Mouse (Mus musculus): ENCODE measurements around the gene Pkp4. TPM values are rescaled to one million over a fixed set of nuclear protein-coding genes. Genes with fewer than 3 reads are reported as not detected.

Pkp4 gene
- polyA plus RNA-seq, 1 experiment, result 203 TPM

GRCm38 (mm10) chr2:59161441-59162284 is 1.0 kb downstream of the Pkp4 start:
- peak; percentile 84 to 86 for DNase-seq
- under 1% methylated on average over 74 of the region's 74 CpGs for WGBS
- Histone ChIP-seq H3K27ac (ENCODE audit: insufficient read depth, low read length) (peak overlapping the region; percentile 71), H3K4me1 (ENCODE audit: control insufficient read depth, insufficient read depth, low read length) (peaks cover 6% of the 10 kb centered on the region; the same call in 1 of the 2 replicates), H3K27me3 (ENCODE audit: control insufficient read depth, insufficient read depth, low read length) (no peaks in the 10 kb centered on the region), H3K4me3 (replicated peaks; ENCODE audit: insufficient read depth, low read depth, low read length) (peak overlapping the region; percentile 81)
- TF ChIP-seq CTCF (IDR thresholded peaks at IDR 0.05; ENCODE audit: borderline replicate concordance, insufficient read depth, low read depth, low read length) (peak; percentile 32; the same call in 1 of the 2 replicates), POLR2A (IDR thresholded peaks at IDR 0.05; ENCODE audit: borderline replicate concordance, insufficient read depth, low read length) (0 out of 2 replicates have a peak, but pooled peaks have one; percentile 31)

- Histone ChIP-seq H3K4me3 (replicated peaks; ENCODE audit: insufficient read depth, low read depth, low read length) (peak overlapping the region; percentile 81), H3K4me1 (ENCODE audit: control insufficient read depth, insufficient read depth, low read length) (peaks cover 6% of the 10 kb centered on the region; the same call in 1 of the 2 replicates), H3K27me3 (ENCODE audit: control insufficient read depth, insufficient read depth, low read length) (no peaks in the 10 kb centered on the region), H3K27ac (ENCODE audit: insufficient read depth, low read length) (peak overlapping the region; percentile 20; the same call in 1 of the 2 replicates)
- TF ChIP-seq POLR2A (IDR thresholded peaks at IDR 0.05; ENCODE audit: borderline replicate concordance, insufficient read depth, low read length), result no peak
- TF ChIP-seq CTCF (IDR thresholded peaks at IDR 0.05; ENCODE audit: borderline replicate concordance, insufficient read depth, low read depth, low read length), result no peak
- 4% methylated on average over 8 of the region's 8 CpGs for WGBS
- peak in 1 of 2 experiments; percentile 32 for DNase-seq
Observed at GRCm38 (mm10) chr2:59162285-59162600, 1.6 kb downstream of the Pkp4 start.

GRCm38 (mm10) chr2:59166976-59167375 is 6.3 kb downstream of the Pkp4 start:
- TF ChIP-seq POLR2A (IDR thresholded peaks at IDR 0.05; ENCODE audit: borderline replicate concordance, insufficient read depth, low read length) (no peak), CTCF (IDR thresholded peaks at IDR 0.05; ENCODE audit: borderline replicate concordance, insufficient read depth, low read depth, low read length) (no peak)
- H3K4me3 ChIP-seq (replicated peaks; ENCODE audit: insufficient read depth, low read depth, low read length), result no peak overlapping the region
- no peaks in the 10 kb centered on the region for H3K27me3 ChIP-seq (ENCODE audit: control insufficient read depth, insufficient read depth, low read length)
- WGBS, result 83% methylated on average over 4 of the region's 4 CpGs
- DNase-seq, result no peak
- H3K4me1 ChIP-seq (ENCODE audit: control insufficient read depth, insufficient read depth, low read length), result peaks cover 11% of the 10 kb centered on the region; the same call in 1 of the 2 replicates
- H3K27ac ChIP-seq (ENCODE audit: insufficient read depth, low read length), result no peak overlapping the region

- 31% methylated on average over 4 of the region's 4 CpGs for WGBS
- H3K4me3 ChIP-seq (replicated peaks; ENCODE audit: insufficient read depth, low read depth, low read length), result no peak overlapping the region
- peak; percentile 50 to 64 for DNase-seq
- H3K27ac ChIP-seq (ENCODE audit: insufficient read depth, low read length), result no peak overlapping the region
- peaks cover 11% of the 10 kb centered on the region; the same call in 1 of the 2 replicates for H3K4me1 ChIP-seq (ENCODE audit: control insufficient read depth, insufficient read depth, low read length)
- TF ChIP-seq POLR2A (IDR thresholded peaks at IDR 0.05; ENCODE audit: borderline replicate concordance, insufficient read depth, low read length) (no peak), CTCF (IDR thresholded peaks at IDR 0.05; ENCODE audit: borderline replicate concordance, insufficient read depth, low read depth, low read length) (no peak)
- H3K27me3 ChIP-seq (ENCODE audit: control insufficient read depth, insufficient read depth, low read length), result no peaks in the 10 kb centered on the region
Observed at GRCm38 (mm10) chr2:59167830-59168229, 7.2 kb downstream of the Pkp4 start.

- Histone ChIP-seq H3K4me1 (ENCODE audit: control insufficient read depth, insufficient read depth, low read length) (peaks cover 5% of the 10 kb centered on the region), H3K27me3 (ENCODE audit: control insufficient read depth, insufficient read depth, low read length) (no peaks in the 10 kb centered on the region), H3K27ac (ENCODE audit: insufficient read depth, low read length) (no peak overlapping the region), H3K4me3 (replicated peaks; ENCODE audit: insufficient read depth, low read depth, low read length) (no peak overlapping the region)
- no peak for TF ChIP-seq POLR2A (IDR thresholded peaks at IDR 0.05; ENCODE audit: borderline replicate concordance, insufficient read depth, low read length)
- no peak; the same call in 1 of the 2 replicates for TF ChIP-seq CTCF (IDR thresholded peaks at IDR 0.05; ENCODE audit: borderline replicate concordance, insufficient read depth, low read depth, low read length)
- DNase-seq, result peak in 1 of 2 experiments; percentile 2
- WGBS, result 59% methylated on average over 9 of the region's 9 CpGs
Observed at GRCm38 (mm10) chr2:59169572-59170207, 9.0 kb downstream of the Pkp4 start.

- H3K4me3 ChIP-seq (replicated peaks; ENCODE audit: insufficient read depth, low read depth, low read length), result no peak overlapping the region
- H3K4me1 ChIP-seq (ENCODE audit: control insufficient read depth, insufficient read depth, low read length), result peaks cover 5% of the 10 kb centered on the region
- no peak overlapping the region for H3K27ac ChIP-seq (ENCODE audit: insufficient read depth, low read length)
- peak in 1 of 2 experiments; percentile 21 for DNase-seq
- H3K27me3 ChIP-seq (ENCODE audit: control insufficient read depth, insufficient read depth, low read length), result no peaks in the 10 kb centered on the region
- 37% methylated on average over 3 of the region's 3 CpGs for WGBS
- TF ChIP-seq POLR2A (IDR thresholded peaks at IDR 0.05; ENCODE audit: borderline replicate concordance, insufficient read depth, low read length), result no peak
- TF ChIP-seq CTCF (IDR thresholded peaks at IDR 0.05; ENCODE audit: borderline replicate concordance, insufficient read depth, low read depth, low read length), result no peak
Observed at GRCm38 (mm10) chr2:59170208-59170589, 9.5 kb downstream of the Pkp4 start.

- WGBS, result 91% methylated on average over 5 of the region's 5 CpGs
Observed at GRCm38 (mm10) chr2:59170593-59170992, 9.9 kb downstream of the Pkp4 start.

More at GRCm38 (mm10) chr2:59170593-59170992, 9.9 kb downstream of the Pkp4 start:
- peaks cover 5% of the 10 kb centered on the region for H3K4me1 ChIP-seq (ENCODE audit: control insufficient read depth, insufficient read depth, low read length)
- no peak overlapping the region for H3K4me3 ChIP-seq (replicated peaks; ENCODE audit: insufficient read depth, low read depth, low read length)
- H3K27me3 ChIP-seq (ENCODE audit: control insufficient read depth, insufficient read depth, low read length), result no peaks in the 10 kb centered on the region
- no peak for DNase-seq
- TF ChIP-seq POLR2A (IDR thresholded peaks at IDR 0.05; ENCODE audit: borderline replicate concordance, insufficient read depth, low read length) (no peak), CTCF (IDR thresholded peaks at IDR 0.05; ENCODE audit: borderline replicate concordance, insufficient read depth, low read depth, low read length) (no peak)
- H3K27ac ChIP-seq (ENCODE audit: insufficient read depth, low read length), result no peak overlapping the region
